Mouse (Mus musculus) small intestine, adult 2 months (tissue): ENCODE data around the gene Msi2. TPM values are rescaled to one million over a fixed set of nuclear protein-coding genes. Genes with fewer than 3 reads are reported as not detected.

Experiments
- H3K27ac ChIP-seq: fragments of 200-500 bp; 2 replicates; pipeline ENCODE4 v1.5.1; 2012; ENCODE audit warnings: low read depth, low read length, control low read depth, inconsistent platforms; ENCODE audit not compliant: insufficient read depth
- H3K27me3 ChIP-seq: fragments of 200-500 bp; 2 replicates; pipeline ENCODE4 v1.6.1; 2012; ENCODE audit warnings: mild to moderate bottlenecking, moderate library complexity, low read length, inconsistent platforms; ENCODE audit not compliant: control insufficient read depth, insufficient read depth
- H3K36me3 ChIP-seq: fragments of 200-500 bp; 2 replicates; pipeline ENCODE4 v1.6.1; 2012; ENCODE audit warnings: mild to moderate bottlenecking, low read length, control low read depth, inconsistent platforms; ENCODE audit not compliant: control insufficient read depth, insufficient read depth
- H3K4me1 ChIP-seq: fragments of 200-500 bp; 2 replicates; pipeline ENCODE4 v1.6.1; 2012; ENCODE audit warnings: low read length, inconsistent platforms, mixed read lengths; ENCODE audit not compliant: control insufficient read depth, insufficient read depth, insufficient read length
- H3K4me3 ChIP-seq: fragments of 200-500 bp; 2 replicates; pipeline ENCODE4 v1.5.1; 2012; ENCODE audit warnings: low read depth, mild to moderate bottlenecking, control low read depth, inconsistent platforms, low read length, moderate library complexity
- CTCF ChIP-seq: fragments of 200-500 bp; IDR thresholded peaks from 2 replicates; pipeline ENCODE4 v1.5.1; 2012; ENCODE audit warnings: low read depth, mild to moderate bottlenecking, control low read depth, inconsistent platforms, low read length, moderate library complexity, mixed read lengths; ENCODE audit not compliant: insufficient replicate concordance, insufficient read length; ENCODE audit errors: extremely low read depth
- POLR2A ChIP-seq: fragments of 200-500 bp; IDR thresholded peaks from 2 replicates; pipeline ENCODE4 v1.6.1; 2012; ENCODE audit warnings: low read depth, mild to moderate bottlenecking, control low read depth, inconsistent platforms, low read length, moderate library complexity
- WGBS: fragments of 180-500 bp; shearing (Covaris S2); methylation state at CpG from one replicate; pipeline ENCODE4 v1.1.7; 2018; 5-methylcytosine and 5-hydroxymethylcytosine counted together
- polyA plus RNA-seq: library from polyadenylated mRNA; depleted of rRNA; stranded (reverse); fragments of >200 nt; gene quantifications from 2 replicates; pipeline ENCODE4 v1.2.3, GENCODE M21; 2012

Gene Msi2
- polyA plus RNA-seq, 1 experiment: 8.8 TPM

DNA sequence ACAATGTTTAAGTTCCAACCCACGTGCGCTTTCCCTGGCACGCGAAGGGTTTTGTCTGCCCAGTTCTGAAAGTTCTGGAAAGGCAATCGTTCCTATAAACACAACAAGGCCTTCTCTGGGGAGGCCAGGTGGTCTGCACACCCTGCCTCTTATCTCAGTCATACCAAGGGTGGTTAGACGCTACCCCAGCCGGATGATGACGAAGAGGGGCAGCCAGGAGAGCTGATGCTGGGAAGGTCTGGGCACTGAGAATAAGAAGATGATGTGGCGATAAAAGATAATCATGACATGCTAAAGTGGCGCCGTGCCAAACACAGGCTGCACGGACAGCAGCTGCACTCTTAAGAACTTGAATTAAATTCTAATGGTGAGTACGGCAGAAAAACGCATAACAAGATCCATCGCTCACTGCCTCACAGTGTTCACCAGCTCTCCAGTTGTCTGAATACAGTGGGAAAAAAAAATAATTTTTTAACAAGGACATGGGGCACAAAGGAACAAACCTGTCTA lies 18.1 kb downstream of the Msi2 start:
- Histone ChIP-seq H3K4me3 (no peak overlapping the region), H3K27me3 (no peaks in the 10 kb centered on the region), H3K4me1 (no peaks in the 10 kb centered on the region), H3K36me3 (peaks cover 2% of the 10 kb centered on the region; the same call in 1 of the 2 replicates), H3K27ac (no peak overlapping the region)
- WGBS: 90% methylated on average over 15 of the region's 15 CpGs
- no peak for TF ChIP-seq CTCF
- no peak for TF ChIP-seq POLR2A

GRCm38 (mm10) chr11:88693905-88694893 lies 24.1 kb downstream of the Msi2 start:
- no peaks in the 10 kb centered on the region; the same call in 1 of the 2 replicates for H3K36me3 ChIP-seq
- no peak overlapping the region for H3K27ac ChIP-seq
- H3K27me3 ChIP-seq: no peaks in the 10 kb centered on the region
- 0 out of 2 replicates have a peak, but pooled peaks cover 2% of the 10 kb centered on the region for H3K4me1 ChIP-seq
- no peak overlapping the region for H3K4me3 ChIP-seq
- 35% methylated on average over 20 of the region's 20 CpGs for WGBS
- no peak for TF ChIP-seq POLR2A
- no peak for TF ChIP-seq CTCF

DNA sequence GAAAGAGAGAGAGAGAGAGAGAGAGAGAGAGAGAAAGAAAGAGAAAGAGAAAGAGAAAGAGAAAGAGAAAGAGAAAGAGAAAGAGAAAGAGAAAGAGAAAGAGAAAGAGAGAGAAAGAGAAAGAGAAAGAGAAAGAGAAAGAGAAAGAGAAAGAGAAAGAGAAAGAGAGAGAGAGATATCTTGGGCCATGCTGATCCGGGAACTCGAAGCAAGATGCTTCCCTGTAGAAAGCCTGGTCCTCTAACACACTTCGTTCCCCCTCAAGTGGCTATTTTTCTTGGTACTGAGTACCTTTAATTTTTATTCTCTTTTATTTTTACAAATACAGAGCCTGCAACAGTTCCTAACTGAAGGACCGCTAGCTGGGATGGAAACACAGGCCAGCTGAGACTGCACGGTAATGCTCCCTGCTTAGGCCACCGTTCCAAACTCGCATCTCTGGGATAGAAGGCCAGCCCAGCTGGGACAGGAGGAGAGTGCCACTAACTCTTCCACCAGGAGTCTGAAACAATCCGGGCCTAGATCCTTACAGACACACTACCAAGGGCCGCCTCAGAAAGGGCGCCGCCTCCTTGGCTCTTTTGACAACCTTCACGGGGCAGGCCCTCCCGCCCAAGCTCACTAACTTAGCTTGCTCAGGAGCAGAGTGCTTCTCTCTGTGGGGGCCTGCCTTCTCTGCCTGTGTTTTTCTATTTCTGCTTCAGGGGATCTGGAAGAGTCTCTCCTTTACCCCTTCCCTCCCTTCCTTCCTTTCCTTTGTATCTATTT lies 25.1 kb downstream of the Msi2 start:
- H3K36me3 ChIP-seq: no peaks in the 10 kb centered on the region; the same call in 1 of the 2 replicates
- no peak for TF ChIP-seq POLR2A
- no peak for TF ChIP-seq CTCF
- no peak overlapping the region for H3K27ac ChIP-seq
- no peak overlapping the region for H3K4me3 ChIP-seq
- 0 out of 2 replicates have a peak, but pooled peaks cover 2% of the 10 kb centered on the region for H3K4me1 ChIP-seq
- WGBS: 86% methylated on average over 13 of the region's 13 CpGs
- H3K27me3 ChIP-seq: no peaks in the 10 kb centered on the region

- WGBS: 71% methylated on average over 10 of the region's 10 CpGs
- Histone ChIP-seq H3K27me3 (no peaks in the 10 kb centered on the region), H3K36me3 (no peaks in the 10 kb centered on the region; the same call in 1 of the 2 replicates), H3K4me1 (0 out of 2 replicates have a peak, but pooled peaks cover 2% of the 10 kb centered on the region), H3K27ac (no peak overlapping the region), H3K4me3 (no peak overlapping the region)
- TF ChIP-seq CTCF (no peak), POLR2A (no peak)
These were observed 25.9 kb downstream of the Msi2 start for GRCm38 (mm10) chr11:88692374-88692773.

GRCm38 (mm10) chr11:88690556-88691287 lies 27.6 kb downstream of the Msi2 start:
- no peaks in the 10 kb centered on the region for H3K27me3 ChIP-seq
- peaks cover 2% of the 10 kb centered on the region; the same call in 1 of the 2 replicates for H3K36me3 ChIP-seq
- H3K27ac ChIP-seq: no peak overlapping the region
- no peak overlapping the region for H3K4me3 ChIP-seq
- TF ChIP-seq POLR2A: no peak
- WGBS: 60% methylated on average over 12 of the region's 12 CpGs
- H3K4me1 ChIP-seq: 0 out of 2 replicates have a peak, but pooled peaks cover 2% of the 10 kb centered on the region

- no peak overlapping the region for H3K27ac ChIP-seq
- H3K36me3 ChIP-seq: peaks cover 2% of the 10 kb centered on the region; the same call in 1 of the 2 replicates
- H3K4me3 ChIP-seq: no peak overlapping the region
- TF ChIP-seq POLR2A (no peak), CTCF (no peak)
- H3K27me3 ChIP-seq: no peaks in the 10 kb centered on the region
- 0 out of 2 replicates have a peak, but pooled peaks cover 2% of the 10 kb centered on the region for H3K4me1 ChIP-seq
- WGBS: 75% methylated on average over 14 of the region's 14 CpGs
These were observed 28.4 kb downstream of the Msi2 start for GRCm38 (mm10) chr11:88689831-88690459.
